Mouse (Mus musculus) liver, postnatal 0 days (tissue): ENCODE data around the gene Slc25a35. TPM values are rescaled to one million over a fixed set of nuclear protein-coding genes. Genes with fewer than 3 reads are reported as not detected.

ENCODE experiments used
- ATAC-seq: fragments of 200-750 bp; cut with Nextera tagmentation; 2 replicates; pipeline ENCODE4 v1.8.0; 2017; ENCODE audit warnings: mild to moderate bottlenecking, moderate library complexity
- DNase-seq: peaks from one replicate; pipeline ENCODE4 v3.0.0-alpha.2; 2016
- H3K27ac ChIP-seq: fragments of 300-500 bp; sonication (generic); 2 replicates; pipeline ENCODE4 v1.5.1; 2014; ENCODE audit warnings: antibody characterized with exemption, moderate library complexity, mild to moderate bottlenecking, low read depth
- H3K27me3 ChIP-seq: fragments of 300-500 bp; sonication (generic); 2 replicates; pipeline ENCODE4 v1.6.1; 2014; ENCODE audit warnings: low read length, control low read depth, mixed read lengths; ENCODE audit not compliant: insufficient read depth
- H3K36me3 ChIP-seq: fragments of 300-500 bp; sonication (generic); replicated peaks from 2 replicates; pipeline ENCODE4 v1.6.1; 2014; ENCODE audit warnings: mild to moderate bottlenecking, control low read depth, low read length, moderate library complexity, mixed read lengths; ENCODE audit not compliant: insufficient read depth
- H3K4me1 ChIP-seq: fragments of 300-500 bp; sonication (generic); 2 replicates; pipeline ENCODE4 v1.6.1; 2014; ENCODE audit warnings: antibody characterized with exemption, mild to moderate bottlenecking, control low read depth; ENCODE audit not compliant: insufficient read depth
- H3K4me2 ChIP-seq: fragments of 300-500 bp; sonication (generic); 2 replicates; pipeline ENCODE4 v1.6.1; 2014; ENCODE audit warnings: low read depth, mild to moderate bottlenecking, low read length, moderate library complexity, mixed read lengths
- H3K4me3 ChIP-seq: fragments of 300-500 bp; sonication (generic); 2 replicates; pipeline ENCODE4 v1.5.1; 2014; ENCODE audit warnings: low read depth, low read length
- H3K9ac ChIP-seq: fragments of 300-500 bp; sonication (generic); replicated peaks from 2 replicates; pipeline ENCODE4 v1.6.1; 2014; ENCODE audit warnings: mild to moderate bottlenecking, moderate library complexity
- H3K9me3 ChIP-seq: fragments of 300-500 bp; sonication (generic); 2 replicates; pipeline ENCODE4 v1.6.1; 2016; ENCODE audit warnings: mild to moderate bottlenecking, control low read depth, low read length, mixed read lengths
- CTCF ChIP-seq: sonication (generic); IDR thresholded peaks from 2 replicates; pipeline ENCODE4 v1.5.1; 2016; ENCODE audit warnings: antibody characterized with exemption, low read depth
- EP300 ChIP-seq: IDR thresholded peaks from 2 replicates; pipeline ENCODE4 v1.6.1; 2016; ENCODE audit warnings: antibody characterized with exemption, low read depth, mild to moderate bottlenecking
- WGBS: fragments of 180-500 bp; shearing (Covaris S2); extraction: QIAGEN DNeasy Blood & Tissue Kit; methylation state at CpG from one replicate; pipeline ENCODE4 v1.1.7; 2014; ENCODE audit not compliant: insufficient replicate concordance; 5-methylcytosine and 5-hydroxymethylcytosine counted together
- polyA plus RNA-seq: library from polyadenylated mRNA; unstranded; fragments of >200 nt; fragmentation: Nextera tagmentation; extraction: Ambion mirVana; gene quantifications from 2 replicates; pipeline ENCODE4 v1.2.1, GENCODE M21; 2015

The Slc25a35 gene
- polyA plus RNA-seq, 1 experiment from 2014 or later: 0.60 TPM

GRCm38 (mm10) chr11:68947542-68947993 is 20.4 kb upstream of the Slc25a35 start:
- no peaks in the 10 kb centered on the region for H3K9me3 ChIP-seq
- no peak for DNase-seq

GRCm38 (mm10) chr11:68953903-68954302 is 14.0 kb upstream of the Slc25a35 start:
- TF ChIP-seq CTCF: no peak
- Histone ChIP-seq H3K4me2 (peak overlapping the region; percentile 59), H3K9me3 (no peaks in the 10 kb centered on the region), H3K4me1 (peaks cover 8% of the 10 kb centered on the region), H3K4me3 (peak overlapping the region; percentile 32; the same call in 1 of the 2 replicates), H3K27me3 (peaks cover 35% of the 10 kb centered on the region), H3K27ac (no peak overlapping the region), H3K9ac (no peak overlapping the region), H3K36me3 (no peaks in the 10 kb centered on the region)
- ATAC-seq: no peak
- 30% methylated on average over 13 of the region's 13 CpGs for WGBS
- no peak for DNase-seq

More at GRCm38 (mm10) chr11:68947542-68947993, 20.4 kb upstream of the Slc25a35 start:
- no peak overlapping the region for H3K9ac ChIP-seq
- no peak for TF ChIP-seq EP300
- no peak for TF ChIP-seq CTCF
- no peak overlapping the region for H3K27ac ChIP-seq
- ATAC-seq: no peak
- peaks cover 5% of the 10 kb centered on the region for H3K27me3 ChIP-seq
- WGBS: 39% methylated on average over 12 of the region's 12 CpGs
- no peaks in the 10 kb centered on the region for H3K36me3 ChIP-seq
- H3K4me2 ChIP-seq: no peak overlapping the region
- no peak overlapping the region for H3K4me3 ChIP-seq
- no peaks in the 10 kb centered on the region for H3K4me1 ChIP-seq

- ATAC-seq (no peak), DNase-seq (no peak)
- Histone ChIP-seq H3K27ac (no peak overlapping the region), H3K4me1 (peaks cover 8% of the 10 kb centered on the region), H3K9me3 (no peaks in the 10 kb centered on the region), H3K36me3 (no peaks in the 10 kb centered on the region), H3K4me3 (peak overlapping the region; percentile 32), H3K4me2 (peak overlapping the region; percentile 59), H3K27me3 (peaks cover 35% of the 10 kb centered on the region), H3K9ac (0 out of 2 replicates have a peak overlapping the region, but pooled peaks have one; percentile 16)
- TF ChIP-seq EP300: no peak
- no peak for TF ChIP-seq CTCF
- 3% methylated on average over 17 of the region's 17 CpGs for WGBS
Measured at GRCm38 (mm10) chr11:68954408-68954807, 13.5 kb upstream of the Slc25a35 start.

- no peaks in the 10 kb centered on the region for H3K9me3 ChIP-seq
- peak overlapping the region; percentile 59; the same call in 1 of the 2 replicates for H3K4me2 ChIP-seq
- H3K4me1 ChIP-seq: peaks cover 8% of the 10 kb centered on the region
- H3K4me3 ChIP-seq: no peak overlapping the region
- ATAC-seq (no peak), DNase-seq (no peak)
- WGBS: 64% methylated on average over 5 of the region's 5 CpGs
- no peak overlapping the region for H3K27ac ChIP-seq
- H3K9ac ChIP-seq: no peak overlapping the region
- TF ChIP-seq CTCF (no peak), EP300 (no peak)
- H3K36me3 ChIP-seq: no peaks in the 10 kb centered on the region
- H3K27me3 ChIP-seq: peaks cover 35% of the 10 kb centered on the region
Measured at GRCm38 (mm10) chr11:68955473-68955872, 12.5 kb upstream of the Slc25a35 start.

GRCm38 (mm10) chr11:68956107-68956506 is 11.8 kb upstream of the Slc25a35 start:
- 0 out of 2 replicates have a peak overlapping the region, but pooled peaks have one; percentile 13 for H3K4me3 ChIP-seq
- H3K4me2 ChIP-seq: peak overlapping the region; percentile 23; the same call in 1 of the 2 replicates
- H3K9me3 ChIP-seq: no peaks in the 10 kb centered on the region
- H3K36me3 ChIP-seq: no peaks in the 10 kb centered on the region
- H3K27ac ChIP-seq: peak overlapping the region; percentile 24; the same call in 1 of the 2 replicates
- 0 out of 2 replicates have a peak overlapping the region, but pooled peaks have one; percentile 16 for H3K9ac ChIP-seq
- H3K27me3 ChIP-seq: peaks cover 35% of the 10 kb centered on the region
- peaks cover 8% of the 10 kb centered on the region for H3K4me1 ChIP-seq
- TF ChIP-seq EP300 (no peak), CTCF (no peak)
- WGBS: 40% methylated on average over 3 of the region's 3 CpGs
- ATAC-seq: 0 out of 2 replicates have a peak, but pooled peaks have one; percentile 27
- no peak for DNase-seq

- Histone ChIP-seq H3K36me3 (no peaks in the 10 kb centered on the region), H3K4me1 (peaks cover 8% of the 10 kb centered on the region), H3K4me2 (peak overlapping the region; percentile 35; the same call in 1 of the 2 replicates), H3K27ac (peak overlapping the region; percentile 24; the same call in 1 of the 2 replicates), H3K9me3 (no peaks in the 10 kb centered on the region), H3K27me3 (peaks cover 35% of the 10 kb centered on the region), H3K9ac (no peak overlapping the region), H3K4me3 (0 out of 2 replicates have a peak overlapping the region, but pooled peaks have one; percentile 13)
- TF ChIP-seq CTCF (no peak), EP300 (no peak)
- no peak for DNase-seq
- ATAC-seq: no peak
- WGBS: 37% methylated on average over 13 of the region's 13 CpGs
Measured at GRCm38 (mm10) chr11:68956697-68957096, 11.2 kb upstream of the Slc25a35 start.
